Mouse (Mus musculus) neural tube, embryonic 10.5 days (tissue): ENCODE results near the gene Hspa4.
"Not testable (repeated sequence)": the region's sequence is repeated elsewhere in the genome, so short reads cannot be mapped to it uniquely, and the experiment has no call there.

Experiments used
- DNase-seq: peaks from one replicate; pipeline ENCODE4 v3.0.0-alpha.2; 2017; ENCODE audit warnings: low spot score; ENCODE audit errors: extremely low spot score

Gene Hspa4

GRCm38 (mm10) chr11:53300330-53301166 lies at the start of gene Hspa4:
Hspa4 (minus strand) TSS chr11:53300457.
- peak; percentile 97 for DNase-seq

GRCm38 (mm10) chr11:53345738-53346137 lies 45.5 kb upstream of the Hspa4 start:
- DNase-seq: no peak

- DNase-seq: no peak
Measured at GRCm38 (mm10) chr11:53345328-53345727, 45.1 kb upstream of the Hspa4 start.

DNA sequence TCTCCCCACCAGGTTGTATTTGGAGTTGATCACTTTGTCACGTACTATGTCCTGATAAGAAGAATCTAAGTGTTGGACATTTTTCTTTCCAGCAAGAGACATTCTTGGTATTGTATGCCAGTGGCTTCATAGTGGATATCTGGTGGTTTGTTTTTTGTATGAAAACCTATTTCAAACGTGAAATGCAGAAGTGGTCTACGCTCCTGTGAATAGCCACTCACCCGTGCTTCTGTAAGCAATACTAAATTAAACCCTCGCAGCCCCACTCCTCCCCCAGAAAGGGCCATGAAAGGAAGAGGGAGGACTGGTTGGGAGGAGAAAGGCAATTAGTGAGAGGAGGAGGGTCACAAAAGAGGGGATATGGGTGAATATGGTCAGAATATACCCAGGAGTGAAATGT lies 42.5 kb upstream of the Hspa4 start:
- DNase-seq: no peak

GRCm38 (mm10) chr11:53341019-53341418 lies 40.8 kb upstream of the Hspa4 start:
- not testable (repeated sequence) for DNase-seq

DNA sequence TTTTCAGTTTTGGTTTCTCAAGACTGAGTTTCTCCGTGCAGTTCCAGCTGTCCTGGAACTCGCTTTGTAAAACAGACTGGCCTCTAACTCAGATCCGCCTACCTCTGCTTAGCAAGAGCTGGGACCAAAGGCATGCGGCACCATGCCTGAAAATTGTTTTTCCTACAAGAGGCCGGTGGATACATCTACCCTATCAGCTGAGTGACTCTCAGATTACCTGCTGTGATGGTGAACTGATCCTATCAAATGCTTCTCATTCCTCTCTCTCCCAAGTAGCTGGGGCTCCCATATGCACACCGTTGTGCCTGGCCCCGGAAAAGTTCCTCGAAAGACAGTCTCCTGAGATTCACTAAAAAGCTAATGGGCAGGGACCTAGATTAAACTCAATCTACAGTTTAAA lies 37.4 kb upstream of the Hspa4 start:
- DNase-seq: no peak

DNA sequence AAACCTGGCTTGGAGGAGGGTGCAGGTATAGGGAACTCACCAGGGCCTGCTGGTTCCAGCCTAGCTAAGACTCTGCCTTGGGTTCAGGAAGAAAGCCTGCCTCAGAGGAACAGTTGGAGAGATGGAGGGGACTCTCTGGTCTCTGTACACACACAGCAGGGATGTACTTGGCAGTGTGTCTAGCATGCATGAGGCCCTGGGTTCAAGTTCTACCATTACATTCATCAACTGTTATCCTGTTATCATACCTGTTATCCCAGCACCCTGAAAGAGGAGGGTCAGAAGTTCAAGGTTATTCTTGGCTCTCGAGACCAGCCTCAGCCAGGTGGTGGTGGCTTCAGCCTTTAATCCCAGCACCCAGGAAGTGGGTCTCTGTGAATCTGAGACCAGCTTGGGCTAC lies 36.7 kb upstream of the Hspa4 start:
- no peak for DNase-seq

DNA sequence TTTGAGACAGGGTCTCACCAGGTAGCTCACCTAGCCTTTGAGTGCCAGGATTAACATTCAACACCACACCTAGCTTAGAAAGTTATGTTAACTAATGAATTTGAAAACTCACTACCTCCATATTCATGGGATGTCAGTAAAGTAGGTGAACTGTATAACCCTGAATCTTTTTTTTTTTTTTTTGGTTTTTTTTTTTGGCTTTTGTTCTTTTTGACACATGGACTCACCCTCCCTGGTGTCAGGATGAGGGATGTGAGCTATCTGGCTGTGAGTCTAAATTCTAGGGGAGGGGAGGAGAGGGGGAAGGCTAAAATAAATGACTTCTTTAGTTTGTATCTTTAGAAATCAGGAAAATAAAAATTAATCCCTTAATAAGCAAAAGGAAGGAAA lies 35.9 kb upstream of the Hspa4 start:
- no peak for DNase-seq

- DNase-seq: no peak
Measured at GRCm38 (mm10) chr11:53335505-53336181, 35.4 kb upstream of the Hspa4 start.

DNA sequence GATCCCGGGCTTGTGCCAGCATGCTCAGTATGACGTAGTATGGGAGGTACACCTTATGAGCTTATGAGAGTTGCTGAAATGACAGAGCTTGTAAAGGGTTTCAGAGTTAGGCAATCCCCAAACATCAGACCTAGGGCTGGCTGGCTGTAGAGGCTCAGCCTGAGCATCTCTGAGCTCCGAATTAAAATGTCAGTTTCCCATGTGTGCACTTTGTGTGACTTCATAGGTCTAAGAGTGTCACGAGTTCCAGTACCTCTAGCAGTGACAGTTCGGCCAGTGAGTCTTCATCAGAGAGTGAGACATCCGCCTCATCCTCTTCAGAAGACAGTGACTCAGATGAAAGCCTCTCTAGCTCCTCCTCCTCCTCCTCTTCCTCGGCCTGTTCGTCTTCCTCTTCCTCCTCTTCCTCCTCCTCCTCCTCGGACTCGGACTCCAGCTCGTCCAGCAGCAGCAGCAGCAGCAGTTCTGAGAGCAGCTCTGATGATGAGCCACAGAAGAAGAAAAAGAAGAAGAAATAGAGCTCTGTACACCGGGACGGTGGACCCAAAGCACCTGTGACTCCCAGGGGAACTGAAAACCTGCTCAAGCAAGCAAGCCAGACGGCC lies 31.9 kb upstream of the Hspa4 start:
- DNase-seq: no peak

DNA sequence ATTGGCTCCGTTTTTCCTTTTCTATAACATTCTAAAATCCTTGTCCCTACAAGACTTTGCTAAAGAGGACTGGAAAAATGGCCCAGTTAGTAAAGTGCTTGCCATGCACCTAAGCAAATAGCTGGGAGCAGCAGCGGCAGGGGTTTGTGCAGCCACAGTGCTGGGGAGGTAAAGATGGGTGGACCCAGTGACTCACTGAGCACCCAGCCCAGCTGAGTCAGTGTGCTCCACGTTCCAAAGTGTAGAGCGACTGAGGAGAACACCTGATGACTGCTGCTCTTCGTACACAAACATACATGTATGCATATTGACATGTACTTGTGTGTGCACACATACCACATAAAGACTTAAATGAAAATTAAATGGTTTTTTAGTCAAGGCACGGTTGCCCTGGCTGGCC lies 30.9 kb upstream of the Hspa4 start:
- DNase-seq: no peak

- DNase-seq: no peak
Measured at GRCm38 (mm10) chr11:53330325-53330724, 30.1 kb upstream of the Hspa4 start.

- peak; percentile 83 for DNase-seq
Measured at GRCm38 (mm10) chr11:53324512-53324968, 24.3 kb upstream of the Hspa4 start, which contains the start of gene Zcchc10. Zcchc10 (plus strand) TSS chr11:53324679.

DNA sequence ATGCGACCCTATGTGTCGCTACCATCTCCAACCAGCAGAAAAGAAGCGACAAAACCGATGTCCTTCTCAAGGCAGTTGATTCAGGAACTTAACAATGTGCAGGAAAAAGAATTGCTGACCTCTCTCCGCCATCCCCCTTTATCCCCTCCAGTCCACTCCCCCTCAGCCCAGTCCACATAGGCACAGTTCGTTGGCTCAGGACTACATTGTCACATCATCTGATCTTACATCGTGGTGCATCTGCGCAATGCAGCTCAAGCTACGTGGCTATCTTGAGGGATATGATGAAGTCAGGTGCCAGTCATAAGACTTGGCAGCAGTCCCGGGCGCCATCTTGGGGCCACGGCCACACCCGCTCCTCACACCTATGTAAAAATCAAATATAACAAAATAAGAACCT lies 19.6 kb upstream of the Hspa4 start:
- DNase-seq: not testable (repeated sequence)

- not testable (repeated sequence) for DNase-seq
Measured at GRCm38 (mm10) chr11:53318568-53318967, 18.3 kb upstream of the Hspa4 start.

GRCm38 (mm10) chr11:53318041-53318440 lies 17.8 kb upstream of the Hspa4 start:
- no peak for DNase-seq

GRCm38 (mm10) chr11:53316996-53317395 lies 16.7 kb upstream of the Hspa4 start:
- DNase-seq: no peak

GRCm38 (mm10) chr11:53314770-53315173 lies 14.5 kb upstream of the Hspa4 start:
- DNase-seq: no peak

DNA sequence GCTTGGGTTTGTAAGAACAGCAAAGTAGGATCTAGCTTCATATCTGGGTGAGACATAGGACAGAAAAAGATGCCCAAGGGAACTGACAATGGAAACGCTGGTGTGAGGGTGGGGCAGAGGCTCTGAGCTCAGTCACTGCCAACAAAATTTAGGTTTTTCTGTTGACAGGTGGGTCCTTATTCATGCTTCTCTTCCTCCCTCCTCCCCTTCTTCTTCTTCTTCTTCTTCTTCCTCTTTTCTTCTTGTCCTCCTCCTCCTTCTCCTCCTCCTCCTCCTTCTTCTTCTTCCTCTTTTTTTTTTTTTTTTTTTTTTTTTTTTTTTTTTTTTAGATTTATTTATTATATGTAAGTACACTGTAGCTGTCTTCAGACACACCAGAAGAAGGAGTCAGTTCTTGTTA lies 12.6 kb upstream of the Hspa4 start:
- not testable (repeated sequence) for DNase-seq

- DNase-seq: no peak
Measured at GRCm38 (mm10) chr11:53311385-53311784, 11.1 kb upstream of the Hspa4 start.

- no peak for DNase-seq
Measured at GRCm38 (mm10) chr11:53308884-53309310, 8.6 kb upstream of the Hspa4 start.

GRCm38 (mm10) chr11:53308251-53308864 lies 8.1 kb upstream of the Hspa4 start:
- no peak for DNase-seq
